Mouse (Mus musculus) midbrain, embryonic 12.5 days (tissue): ENCODE measurements at regions not wholly inside any gene's neighbourhood (a gene's known extent, or its start where the extent isn't known, plus 50 kb on each side); places are given as distances from the start of the nearest gene placed in this dataset.

Source experiments
- ATAC-seq: fragments of 200-750 bp; cut with Nextera tagmentation; 2 replicates; pipeline ENCODE4 v1.8.0; 2017; ENCODE audit warnings: low read depth, moderate TSS enrichment, moderate library complexity; ENCODE audit not compliant: low FRiP score
- H3K27ac ChIP-seq: fragments of 300-500 bp; sonication (generic); replicated peaks from 2 replicates; pipeline ENCODE4 v1.5.1; 2016; ENCODE audit warnings: mild to moderate bottlenecking
- H3K27me3 ChIP-seq: fragments of 300-500 bp; sonication (generic); 2 replicates; pipeline ENCODE4 v1.6.1; 2016; ENCODE audit warnings: mild to moderate bottlenecking
- H3K36me3 ChIP-seq: fragments of 300-500 bp; sonication (generic); 2 replicates; pipeline ENCODE4 v1.6.1; 2016
- H3K4me1 ChIP-seq: fragments of 300-500 bp; sonication (generic); 2 replicates; pipeline ENCODE4 v1.6.1; 2016
- H3K4me2 ChIP-seq: fragments of 300-500 bp; sonication (generic); replicated peaks from 2 replicates; pipeline ENCODE4 v1.6.1; 2016; ENCODE audit warnings: mild to moderate bottlenecking, moderate library complexity
- H3K4me3 ChIP-seq: fragments of 300-500 bp; sonication (generic); 2 replicates; pipeline ENCODE4 v1.5.1; 2016; ENCODE audit warnings: mild to moderate bottlenecking
- H3K9ac ChIP-seq: fragments of 300-500 bp; sonication (generic); replicated peaks from 2 replicates; pipeline ENCODE4 v1.6.1; 2016; ENCODE audit warnings: mild to moderate bottlenecking, moderate library complexity
- H3K9me3 ChIP-seq: fragments of 300-500 bp; sonication (generic); 2 replicates; pipeline ENCODE4 v1.6.1; 2016; ENCODE audit warnings: mild to moderate bottlenecking
- WGBS: fragments of 180-500 bp; shearing (Covaris S2); methylation state at CpG from one replicate; pipeline ENCODE4 v1.1.7; 2016; 5-methylcytosine and 5-hydroxymethylcytosine counted together

DNA sequence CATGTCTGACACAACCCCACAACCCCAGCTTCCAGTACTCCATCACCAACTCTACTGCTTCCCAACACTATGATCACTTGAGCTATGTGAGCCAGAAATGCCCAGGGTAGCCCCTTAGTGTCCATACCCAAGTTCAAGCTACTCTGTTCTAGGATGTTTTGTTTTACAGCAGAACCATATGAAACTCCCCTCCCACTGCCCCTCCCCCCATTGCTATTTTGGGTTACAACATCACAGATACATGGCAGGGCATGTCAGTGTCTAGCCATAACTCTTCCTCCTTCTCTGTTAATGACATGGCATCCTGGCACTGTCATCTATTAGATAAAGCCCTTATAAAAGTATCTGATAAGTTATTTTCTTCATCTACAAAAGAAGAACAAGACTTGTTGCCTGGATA is 142.0 kb upstream of the Bcl6 start:
- H3K27ac ChIP-seq, result no peak overlapping the region

DNA sequence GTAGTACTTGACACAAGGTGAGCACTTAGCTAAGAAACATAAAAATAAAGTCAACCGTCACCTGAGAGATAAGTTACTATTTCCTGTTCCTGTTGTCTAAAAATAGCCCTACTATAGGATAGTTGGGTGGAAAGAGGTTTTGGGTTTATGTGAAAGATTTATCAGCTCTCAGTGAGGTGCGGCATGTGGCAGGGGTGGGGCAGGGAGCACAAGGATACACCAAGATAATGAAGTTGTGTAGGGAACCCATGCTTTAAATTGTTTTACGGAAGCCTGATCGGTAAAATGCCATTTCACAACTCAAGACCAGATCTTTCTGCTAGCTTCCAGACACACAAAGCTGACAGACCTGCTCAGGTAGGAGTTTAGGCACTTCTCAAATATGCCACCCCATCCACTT is 141.0 kb upstream of the Bcl6 start:
- Histone ChIP-seq H3K4me3 (no peak overlapping the region), H3K27ac (no peak overlapping the region), H3K9ac (no peak overlapping the region), H3K4me2 (no peak overlapping the region), H3K27me3 (no peaks in the 10 kb centered on the region), H3K36me3 (no peaks in the 10 kb centered on the region), H3K9me3 (no peaks in the 10 kb centered on the region), H3K4me1 (peaks cover 3% of the 10 kb centered on the region; the same call in 1 of the 2 replicates)
- WGBS, result 98% methylated on average over 4 of the region's 4 CpGs
- ATAC-seq, result no peak

More for the DNA sequence above, 142.0 kb upstream of the Bcl6 start:
- Histone ChIP-seq H3K4me1 (peaks cover 3% of the 10 kb centered on the region; the same call in 1 of the 2 replicates), H3K4me3 (no peak overlapping the region), H3K9me3 (no peaks in the 10 kb centered on the region), H3K27me3 (no peaks in the 10 kb centered on the region), H3K9ac (no peak overlapping the region), H3K4me2 (no peak overlapping the region), H3K36me3 (no peaks in the 10 kb centered on the region)
- ATAC-seq, result no peak

DNA sequence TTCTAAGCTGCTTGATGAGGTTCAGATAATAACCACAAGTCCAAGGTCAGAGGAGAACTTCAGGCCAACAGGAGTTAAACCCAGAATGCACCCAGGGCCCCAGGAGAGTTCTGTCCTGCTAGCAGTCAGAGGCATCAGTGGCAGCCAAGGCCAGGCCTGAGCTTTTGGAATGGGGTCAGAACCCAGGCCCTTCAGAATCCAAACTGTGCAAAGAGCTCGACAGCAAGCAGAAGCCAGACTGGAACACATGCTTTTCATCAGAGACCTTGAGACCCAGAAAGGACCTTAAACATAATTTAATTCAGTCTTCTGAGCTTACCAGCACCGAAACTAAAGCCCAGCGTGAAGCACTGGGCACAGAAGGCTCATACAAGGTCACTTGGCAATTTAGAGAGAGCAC is 139.9 kb upstream of the Bcl6 start:
- Histone ChIP-seq H3K9me3 (no peaks in the 10 kb centered on the region), H3K4me3 (no peak overlapping the region), H3K36me3 (no peaks in the 10 kb centered on the region), H3K9ac (no peak overlapping the region), H3K4me2 (no peak overlapping the region), H3K27me3 (no peaks in the 10 kb centered on the region), H3K27ac (no peak overlapping the region), H3K4me1 (no peaks in the 10 kb centered on the region)
- no peak for ATAC-seq
- 39% methylated on average over 3 of the region's 3 CpGs for WGBS

DNA sequence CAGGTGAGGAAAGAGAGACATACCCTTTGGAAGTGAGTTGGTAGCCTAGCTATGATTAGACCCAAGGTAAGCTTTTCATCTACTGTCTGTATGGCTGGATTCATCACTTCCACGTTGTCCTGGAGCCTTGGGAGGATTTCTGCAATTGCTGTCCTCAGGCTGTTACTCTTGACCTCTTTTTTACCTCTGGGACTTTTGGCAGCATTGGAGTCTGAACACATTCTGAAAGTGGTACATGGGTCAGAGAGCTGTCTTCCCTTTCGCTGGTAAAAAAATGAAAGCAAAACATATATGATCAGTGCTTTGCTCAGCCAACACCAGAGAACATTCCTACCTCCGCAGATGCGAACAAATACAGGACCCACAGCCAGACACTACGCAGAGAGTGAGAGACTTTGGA is 136.1 kb upstream of the Bcl6 start:
- H3K4me1 ChIP-seq, result no peaks in the 10 kb centered on the region
- ATAC-seq, result no peak
- no peaks in the 10 kb centered on the region for H3K9me3 ChIP-seq
- no peak overlapping the region for H3K4me3 ChIP-seq
- WGBS, result 87% methylated on average over 5 of the region's 5 CpGs
- H3K9ac ChIP-seq, result no peak overlapping the region
- no peak overlapping the region for H3K27ac ChIP-seq
- H3K27me3 ChIP-seq, result no peaks in the 10 kb centered on the region
- no peaks in the 10 kb centered on the region for H3K36me3 ChIP-seq
- no peak overlapping the region for H3K4me2 ChIP-seq

DNA sequence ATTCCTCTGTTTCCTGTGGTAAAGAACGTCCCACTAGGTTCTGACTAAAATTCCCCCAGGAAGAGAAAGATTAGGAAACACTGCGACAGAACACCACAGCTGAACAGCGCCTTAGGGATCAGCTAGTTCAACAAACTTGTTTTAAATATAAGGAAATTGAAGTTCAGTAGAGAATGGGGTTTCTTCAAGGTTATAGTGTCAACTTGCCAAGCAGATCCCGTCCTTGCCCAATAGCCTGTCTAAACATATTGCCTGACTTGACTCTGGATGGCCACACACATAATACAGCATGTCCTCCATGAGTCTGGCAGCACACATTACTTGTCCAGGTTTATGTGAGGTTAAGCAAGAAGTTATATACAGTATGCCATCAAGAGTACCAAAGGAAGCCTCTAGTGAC is 135.4 kb upstream of the Bcl6 start:
- Histone ChIP-seq H3K4me2 (no peak overlapping the region), H3K4me1 (no peaks in the 10 kb centered on the region), H3K36me3 (no peaks in the 10 kb centered on the region), H3K4me3 (no peak overlapping the region), H3K9me3 (no peaks in the 10 kb centered on the region), H3K9ac (no peak overlapping the region), H3K27ac (no peak overlapping the region), H3K27me3 (no peaks in the 10 kb centered on the region)
- ATAC-seq, result no peak
- 83% methylated on average over 4 of the region's 4 CpGs for WGBS

DNA sequence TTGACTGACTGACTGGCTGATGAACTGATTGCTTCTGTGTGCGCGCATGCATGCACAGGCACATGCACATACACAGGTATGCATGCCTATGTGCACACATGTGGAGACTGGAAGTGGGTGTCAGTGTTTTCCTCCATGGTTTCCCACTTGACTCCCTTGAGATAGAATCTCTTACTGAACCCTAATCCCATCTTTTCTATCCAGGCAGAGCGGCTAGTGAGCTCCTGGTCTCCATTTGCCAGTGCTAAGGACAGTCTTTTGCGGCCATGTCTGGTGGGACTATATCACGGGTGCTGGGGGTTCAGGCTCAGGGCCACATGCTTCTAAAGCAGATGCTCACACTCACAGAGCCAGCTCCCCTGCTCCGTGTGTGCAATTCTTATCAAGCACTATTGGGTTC is 133.0 kb upstream of the Bcl6 start:
- Histone ChIP-seq H3K9me3 (no peaks in the 10 kb centered on the region), H3K4me3 (no peak overlapping the region), H3K27ac (no peak overlapping the region), H3K4me2 (no peak overlapping the region), H3K9ac (no peak overlapping the region), H3K36me3 (no peaks in the 10 kb centered on the region), H3K4me1 (no peaks in the 10 kb centered on the region), H3K27me3 (no peaks in the 10 kb centered on the region)
- ATAC-seq, result no peak
- 93% methylated on average over 6 of the region's 6 CpGs for WGBS

DNA sequence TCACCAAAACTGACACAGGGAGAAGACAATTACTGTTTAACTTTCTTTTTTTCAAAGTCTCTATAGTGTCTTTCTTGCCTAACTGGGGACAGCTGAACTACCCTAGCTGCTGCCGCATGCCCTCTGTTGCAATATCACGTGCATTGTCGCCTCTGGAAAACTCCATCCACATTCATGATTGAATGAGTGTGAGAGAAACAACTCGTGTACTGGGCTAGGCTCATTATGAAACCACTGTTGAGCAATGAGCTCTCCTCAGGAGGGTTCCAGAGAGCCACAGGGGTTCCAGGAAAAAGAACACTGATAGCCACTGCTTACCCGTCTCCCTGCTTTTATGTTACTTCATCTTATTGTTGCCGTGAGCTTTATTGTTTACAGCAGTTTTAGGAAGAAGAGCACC is 132.2 kb upstream of the Bcl6 start:
- Histone ChIP-seq H3K9ac (no peak overlapping the region), H3K4me2 (no peak overlapping the region), H3K27me3 (no peaks in the 10 kb centered on the region), H3K4me3 (no peak overlapping the region), H3K9me3 (no peaks in the 10 kb centered on the region), H3K36me3 (no peaks in the 10 kb centered on the region), H3K4me1 (no peaks in the 10 kb centered on the region), H3K27ac (no peak overlapping the region)
- WGBS, result 69% methylated on average over 6 of the region's 6 CpGs
- ATAC-seq, result no peak

DNA sequence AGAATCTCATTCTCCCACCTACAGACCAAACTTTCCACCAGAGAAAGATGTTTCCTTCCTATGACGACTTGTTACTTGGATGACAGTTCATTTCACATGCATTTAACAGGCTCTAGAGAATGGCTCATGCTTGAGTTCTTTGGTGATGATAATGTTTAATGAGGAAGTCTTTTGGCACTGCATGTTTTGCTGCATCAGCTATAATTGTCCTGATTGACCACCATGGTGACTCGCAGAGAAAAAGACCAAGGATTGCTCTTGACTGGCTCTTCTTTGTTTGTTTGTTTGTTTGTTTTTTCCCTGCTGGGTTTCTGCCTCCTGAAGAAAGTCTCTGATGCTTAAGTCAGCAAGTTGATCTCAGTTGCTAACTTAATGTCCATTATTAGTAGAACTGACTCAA is 129.8 kb upstream of the Bcl6 start:
- no peak for ATAC-seq
- H3K36me3 ChIP-seq, result no peaks in the 10 kb centered on the region
- no peaks in the 10 kb centered on the region for H3K9me3 ChIP-seq
- no peak overlapping the region for H3K4me3 ChIP-seq
- no peak overlapping the region for H3K27ac ChIP-seq
- H3K27me3 ChIP-seq, result no peaks in the 10 kb centered on the region
- H3K4me2 ChIP-seq, result no peak overlapping the region
- WGBS, result 81% methylated on average over 2 of the region's 2 CpGs
- no peak overlapping the region for H3K9ac ChIP-seq
- no peaks in the 10 kb centered on the region for H3K4me1 ChIP-seq

DNA sequence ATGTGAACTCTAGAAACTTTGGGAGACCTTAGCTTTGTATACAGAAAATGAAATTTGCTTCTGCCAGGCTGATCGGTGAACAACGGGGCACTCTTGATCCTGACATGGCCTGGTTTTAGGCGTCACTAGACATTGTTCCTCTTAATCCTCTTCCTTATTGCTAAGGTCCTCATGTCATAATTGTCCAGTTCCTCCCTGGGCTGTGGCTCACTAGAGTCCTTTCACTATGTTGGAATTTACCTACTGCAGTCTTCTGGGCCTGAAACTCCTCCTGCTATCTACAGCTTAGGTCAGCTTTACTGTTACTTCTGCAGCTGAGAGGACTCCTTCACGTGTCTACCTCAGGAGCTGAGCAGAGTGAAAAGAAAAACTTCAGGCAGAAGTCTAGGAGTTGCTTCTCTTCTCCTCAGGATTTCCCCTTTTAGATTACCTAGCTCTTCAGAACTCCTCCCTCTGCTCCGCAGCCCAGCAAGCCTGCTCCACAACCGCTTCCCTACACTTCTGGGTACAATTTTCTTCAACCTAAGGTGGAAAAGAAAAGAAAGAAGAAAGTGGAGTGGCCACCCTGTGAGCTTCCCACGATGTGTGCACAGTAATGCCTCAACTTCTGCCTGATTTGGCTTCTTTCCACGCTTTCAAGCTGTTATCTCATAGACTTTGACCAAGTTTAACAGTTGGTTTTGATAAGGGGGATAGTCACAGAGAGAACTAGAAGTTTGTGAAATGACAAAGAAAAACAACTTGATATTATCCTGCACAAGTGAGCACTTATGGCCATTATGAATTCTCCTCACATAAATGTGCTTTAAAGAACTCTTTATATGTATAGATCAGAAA is 114.4 kb upstream of the Bcl6 start:
- no peaks in the 10 kb centered on the region for H3K9me3 ChIP-seq
- 81% methylated on average over 8 of the region's 8 CpGs for WGBS
- no peaks in the 10 kb centered on the region; the same call in 1 of the 2 replicates for H3K4me1 ChIP-seq
- H3K27me3 ChIP-seq, result no peaks in the 10 kb centered on the region
- H3K27ac ChIP-seq, result no peak overlapping the region
- no peak for ATAC-seq
- H3K9ac ChIP-seq, result no peak overlapping the region
- H3K36me3 ChIP-seq, result no peaks in the 10 kb centered on the region
- H3K4me3 ChIP-seq, result no peak overlapping the region
- no peak overlapping the region for H3K4me2 ChIP-seq

DNA sequence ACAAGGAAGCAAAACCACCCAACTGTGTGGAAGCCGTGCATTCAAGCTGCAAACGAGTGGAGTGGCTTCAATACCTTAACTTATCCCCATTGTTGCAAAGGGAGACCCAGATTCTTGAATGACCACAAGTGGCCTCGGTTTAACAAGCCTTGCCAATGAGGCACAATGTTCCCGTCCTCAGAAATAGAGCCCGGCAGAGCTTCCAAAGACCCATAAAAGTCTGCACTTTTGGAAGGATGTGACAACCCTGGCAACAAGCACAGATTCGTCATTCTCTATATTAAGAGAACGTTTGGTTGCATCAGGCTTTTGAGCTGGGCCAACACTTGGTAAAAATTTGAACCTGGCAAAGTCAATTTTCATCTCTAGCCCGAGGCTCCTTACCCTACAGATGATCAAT is 108.9 kb upstream of the Bcl6 start:
- Histone ChIP-seq H3K36me3 (no peaks in the 10 kb centered on the region), H3K9me3 (no peaks in the 10 kb centered on the region), H3K27me3 (no peaks in the 10 kb centered on the region), H3K4me3 (no peak overlapping the region), H3K27ac (no peak overlapping the region), H3K4me2 (no peak overlapping the region), H3K9ac (no peak overlapping the region), H3K4me1 (no peaks in the 10 kb centered on the region)
- 57% methylated on average over 8 of the region's 8 CpGs for WGBS
- no peak for ATAC-seq

DNA sequence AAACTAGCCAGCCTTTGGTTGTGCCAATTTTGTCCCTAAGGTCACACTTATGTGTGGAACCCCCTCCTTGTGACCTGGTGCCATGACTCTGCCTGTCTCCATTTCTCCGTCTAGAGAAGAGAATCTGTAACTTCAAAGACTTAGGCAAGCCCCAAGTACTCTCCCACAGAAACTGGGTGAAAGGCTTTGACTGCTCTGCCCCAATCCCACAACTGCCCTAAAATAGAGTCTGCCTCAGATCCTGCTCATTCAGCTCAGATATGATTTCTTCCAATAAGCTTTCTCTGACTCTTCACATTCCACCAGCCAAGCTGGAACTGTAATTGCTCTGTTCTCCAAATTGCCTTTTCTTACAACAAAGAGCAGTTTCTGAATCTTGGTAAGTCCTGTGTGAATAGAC is 107.4 kb upstream of the Bcl6 start:
- WGBS, result 63% methylated on average over 1 of the region's 1 CpGs
- no peak overlapping the region for H3K4me2 ChIP-seq

DNA sequence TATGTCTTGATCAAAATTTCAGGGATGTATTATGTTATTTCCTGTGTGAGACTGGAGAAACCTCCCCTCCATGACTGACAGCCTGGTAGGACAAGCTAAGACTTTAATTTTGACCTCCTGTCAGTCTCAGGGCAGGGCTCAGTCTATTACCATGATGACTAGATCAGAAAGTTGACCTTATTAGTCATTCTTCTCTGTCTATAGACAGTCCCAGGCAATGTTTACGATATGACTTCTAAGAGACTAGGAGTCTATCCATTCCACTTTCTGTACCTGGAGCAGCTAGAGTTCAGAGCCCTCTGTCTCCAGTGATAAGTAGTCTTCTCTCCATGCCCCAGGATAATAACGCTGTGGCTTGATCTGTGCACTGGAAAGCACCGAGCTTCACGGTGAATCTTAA is 107.0 kb upstream of the Bcl6 start:
- Histone ChIP-seq H3K36me3 (no peaks in the 10 kb centered on the region), H3K27ac (no peak overlapping the region), H3K4me3 (no peak overlapping the region), H3K9me3 (no peaks in the 10 kb centered on the region), H3K27me3 (no peaks in the 10 kb centered on the region), H3K9ac (no peak overlapping the region), H3K4me2 (no peak overlapping the region), H3K4me1 (no peaks in the 10 kb centered on the region)
- ATAC-seq, result no peak
- WGBS, result 92% methylated on average over 4 of the region's 4 CpGs

More for the DNA sequence above, 107.4 kb upstream of the Bcl6 start:
- Histone ChIP-seq H3K36me3 (no peaks in the 10 kb centered on the region), H3K4me3 (no peak overlapping the region), H3K9ac (no peak overlapping the region), H3K27me3 (no peaks in the 10 kb centered on the region), H3K9me3 (no peaks in the 10 kb centered on the region), H3K27ac (no peak overlapping the region), H3K4me1 (no peaks in the 10 kb centered on the region)
- no peak for ATAC-seq

DNA sequence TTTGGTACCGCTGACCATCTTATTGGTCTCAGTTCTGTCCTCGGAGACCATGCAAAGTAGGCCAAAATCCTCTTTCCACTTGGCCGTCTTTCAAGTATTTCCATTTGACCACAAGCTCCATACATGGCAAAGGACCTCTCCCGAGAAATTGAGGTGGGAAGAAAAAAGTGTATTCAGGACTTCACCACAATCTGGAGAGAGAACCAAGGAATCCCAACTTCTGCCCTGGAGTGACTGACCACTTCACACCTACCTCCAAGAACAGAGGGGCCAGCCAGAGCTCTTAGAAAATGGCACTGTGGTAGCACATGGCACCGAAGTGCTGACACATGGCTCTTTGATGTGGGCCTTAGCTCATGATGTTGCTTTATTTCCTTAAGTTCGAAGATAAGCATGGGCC is 105.9 kb upstream of the Bcl6 start:
- H3K27me3 ChIP-seq, result no peaks in the 10 kb centered on the region
- no peak for ATAC-seq
- 91% methylated on average over 6 of the region's 6 CpGs for WGBS
- H3K27ac ChIP-seq, result no peak overlapping the region
- no peaks in the 10 kb centered on the region for H3K36me3 ChIP-seq
- no peak overlapping the region for H3K9ac ChIP-seq
- no peaks in the 10 kb centered on the region for H3K9me3 ChIP-seq
- no peaks in the 10 kb centered on the region for H3K4me1 ChIP-seq
- H3K4me2 ChIP-seq, result no peak overlapping the region
- H3K4me3 ChIP-seq, result no peak overlapping the region
